Mouse (Mus musculus) ZHBTc4 (cell line): ENCODE data around the gene Ttc21a.
A peak's percentile ranks its signal among the peaks of the same experiment; 100 is the strongest.

ENCODE experiments used
- DNase-seq: peaks from one replicate; pipeline ENCODE4 v3.0.0-alpha.2; 2011; ENCODE audit warnings: low read depth, low spot score

Ttc21a gene

DNA sequence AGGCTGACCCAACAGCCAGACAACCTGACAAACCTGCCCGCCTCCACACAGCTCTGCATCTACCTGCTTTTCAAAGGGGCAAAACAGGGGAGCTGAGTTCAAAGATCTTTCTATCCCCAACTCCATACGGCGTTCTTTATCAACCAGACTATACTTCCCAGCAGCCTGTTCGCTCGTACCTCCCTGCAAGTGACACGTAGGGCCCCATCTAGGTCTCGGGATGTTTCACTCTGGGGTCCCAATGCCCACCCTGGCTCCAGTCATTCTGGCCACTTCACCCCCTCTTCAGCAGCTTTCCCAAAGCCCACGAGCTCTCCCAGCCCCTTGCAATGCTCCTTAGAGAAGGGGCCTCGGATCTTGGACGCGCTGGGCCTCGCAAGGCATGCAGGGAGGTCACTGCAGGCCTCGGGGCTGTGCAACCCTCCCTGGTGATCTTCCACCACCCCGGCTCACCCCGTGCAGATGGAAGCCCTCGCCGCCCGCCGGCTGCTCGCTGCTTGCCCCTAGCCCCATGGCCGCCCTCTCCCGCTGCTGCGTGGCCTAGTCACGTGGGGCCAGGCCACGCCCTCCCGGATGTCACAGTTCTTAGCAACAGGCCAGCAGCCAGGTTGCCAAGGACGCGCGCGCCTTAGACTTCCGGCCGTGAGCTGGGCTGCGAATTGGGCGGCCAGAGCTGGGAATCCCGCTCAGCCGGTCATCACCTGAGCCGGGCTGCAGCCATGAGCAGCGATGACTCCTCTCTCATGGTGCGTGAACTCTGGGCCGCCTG is at the start of gene Ttc21a, which contains the start of gene Gorasp1:
Gene Ttc21a (plus strand): TSS at position 602 of the 769 bp plus-strand sequence.
Gene Gorasp1 (minus strand): TSS at position 561 of the 769 bp plus-strand sequence.
- peak; percentile 97 for DNase-seq

DNA sequence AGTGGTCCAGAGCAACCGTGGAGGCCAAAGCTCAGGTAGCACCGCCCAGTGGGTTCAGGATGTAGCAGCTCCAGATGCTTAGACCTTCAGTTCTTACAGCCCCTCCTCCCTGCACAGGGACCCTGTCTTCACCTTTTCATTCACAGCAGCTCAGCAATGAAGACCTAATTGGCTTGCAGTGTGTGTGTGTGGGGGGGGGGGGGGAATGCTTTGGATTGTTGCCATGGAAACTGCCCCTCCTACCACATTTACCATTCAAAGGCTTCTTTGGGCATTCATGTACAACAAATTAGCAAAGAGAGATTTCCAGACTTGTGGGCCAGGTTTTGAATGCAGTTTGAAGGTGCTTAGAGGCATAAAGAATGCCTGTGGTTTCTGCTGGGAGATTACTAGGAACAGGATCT is 48.6 kb upstream of the Ttc21a start:
- DNase-seq, result peak; percentile 37

DNA sequence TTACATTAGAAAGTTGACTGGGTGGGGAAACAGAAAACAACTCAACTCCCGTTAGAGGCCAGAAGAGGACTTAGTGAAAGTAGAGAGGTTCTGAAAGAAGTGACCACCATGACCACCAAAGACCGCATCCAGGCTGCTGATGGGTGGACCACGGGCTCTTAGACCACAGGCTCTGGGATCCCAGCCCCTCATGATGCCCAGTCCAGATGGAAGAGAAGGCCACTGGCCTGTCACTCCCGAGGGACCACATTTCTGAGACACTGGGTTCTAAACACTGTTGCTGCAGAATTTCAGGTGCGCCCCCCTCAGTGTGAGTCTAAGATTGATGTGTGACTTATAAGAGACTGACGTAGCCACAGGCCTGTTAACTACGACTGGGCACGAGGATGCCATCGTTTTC is 48.0 kb upstream of the Ttc21a start:
- DNase-seq, result no peak

DNA sequence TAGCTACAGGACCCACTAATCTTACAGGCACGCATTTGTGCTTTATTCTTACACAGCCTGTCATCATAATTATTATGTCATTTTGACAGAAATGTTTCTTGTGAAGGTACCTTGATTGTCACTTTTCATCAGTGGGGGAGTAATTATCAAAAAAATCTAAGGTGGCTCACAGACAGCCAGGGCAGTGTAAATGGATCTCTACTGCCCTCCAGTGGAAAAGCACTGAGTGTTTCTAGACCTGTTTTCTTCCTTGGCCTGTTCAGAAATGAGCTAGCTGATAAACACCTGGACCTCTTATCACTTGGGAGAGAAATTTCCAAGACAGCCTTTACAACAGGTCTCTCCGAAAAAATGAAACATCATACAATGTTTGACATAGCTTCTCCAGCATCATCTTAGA is 46.7 kb upstream of the Ttc21a start:
- DNase-seq, result peak; percentile 49

DNA sequence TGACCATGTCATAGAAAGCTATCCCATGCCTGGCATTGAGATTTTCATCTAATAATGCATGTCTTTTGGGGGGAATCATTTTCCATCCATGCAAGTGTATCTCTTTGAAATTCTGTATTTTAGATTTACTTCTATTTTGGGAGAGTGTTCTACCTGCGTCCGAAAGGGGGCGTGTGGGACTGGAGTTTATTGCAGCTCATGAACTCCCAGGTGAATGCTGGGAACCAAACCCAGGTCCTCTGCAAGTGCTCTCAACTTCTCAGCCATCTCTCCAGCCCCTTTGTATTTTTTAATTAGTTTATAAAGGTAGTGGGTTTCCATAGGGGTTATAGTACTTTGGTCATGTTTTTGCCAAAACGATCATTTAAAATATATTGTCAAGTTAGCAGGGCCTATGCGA is 43.5 kb upstream of the Ttc21a start:
- DNase-seq, result peak; percentile 39

DNA sequence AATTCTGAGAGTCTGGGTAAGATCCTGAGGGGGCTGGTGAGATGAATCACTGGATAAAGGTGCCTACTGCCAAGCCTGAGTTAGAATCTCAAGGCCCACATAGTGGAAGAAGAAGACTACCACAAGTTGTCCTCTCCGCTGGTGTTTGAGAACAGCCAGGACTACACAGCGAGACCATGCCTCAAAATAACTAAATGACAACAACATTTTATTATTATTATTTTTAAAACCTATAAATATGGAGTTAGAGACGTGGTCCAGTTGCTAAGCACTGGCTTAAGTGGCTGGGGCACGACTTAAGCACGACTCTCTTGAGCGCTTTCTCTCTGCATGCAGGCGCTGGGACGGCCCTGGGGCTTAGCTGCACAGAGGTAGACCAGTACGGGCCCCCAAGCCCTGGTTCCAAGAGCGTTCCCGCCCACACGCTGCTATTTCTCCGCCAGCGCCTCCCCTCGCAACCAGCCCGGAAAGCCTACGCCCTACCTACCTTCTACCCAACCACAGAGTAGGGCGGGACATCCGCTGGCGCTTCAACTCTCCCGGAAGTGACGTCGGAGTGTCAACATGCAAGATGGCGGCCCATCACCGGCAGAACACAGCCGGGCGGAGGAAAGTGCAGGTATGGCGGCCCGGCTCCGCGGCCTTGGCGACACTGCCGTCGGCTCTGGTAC is 42.9 kb upstream of the Ttc21a start, which contains the start of gene Wdr48:
Gene Wdr48 (plus strand): TSS at position 540 of the 671 bp plus-strand sequence.
- peak; percentile 99 for DNase-seq

DNA sequence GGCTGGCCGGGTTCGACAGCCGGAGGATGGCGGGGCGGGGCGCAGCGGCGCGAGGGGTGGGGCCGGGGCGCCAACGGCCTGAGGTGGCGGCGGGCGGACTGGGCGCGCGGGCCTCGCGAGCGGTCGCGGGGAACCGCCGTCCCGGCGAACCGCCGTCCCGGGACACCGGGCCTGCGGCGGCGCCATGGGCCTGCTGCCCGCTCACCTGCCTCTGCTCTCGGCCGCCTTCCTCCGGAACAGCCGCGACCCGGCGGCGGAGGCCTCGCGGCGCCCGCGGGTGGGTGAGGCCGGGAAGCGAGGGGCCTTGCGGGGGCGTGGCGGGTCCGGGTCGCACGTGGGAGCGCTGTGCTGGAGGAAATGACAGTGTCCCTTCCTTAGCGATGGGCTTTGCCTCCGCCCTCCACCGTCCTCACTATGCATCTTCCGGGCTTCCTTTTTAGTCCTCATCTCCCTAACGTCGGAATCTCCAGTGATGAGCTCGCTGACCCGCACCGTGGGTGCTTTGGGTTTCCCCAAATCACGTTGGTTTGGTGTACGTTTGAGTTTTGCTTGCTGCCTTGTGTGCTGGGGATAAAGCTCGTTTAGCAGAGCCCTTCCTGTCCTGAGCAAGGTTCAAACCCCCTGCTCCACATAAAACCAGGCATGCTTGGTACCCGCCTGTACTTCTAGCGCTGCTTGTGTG is 42.2 kb upstream of the Ttc21a start:
- peak; percentile 45 for DNase-seq

DNA sequence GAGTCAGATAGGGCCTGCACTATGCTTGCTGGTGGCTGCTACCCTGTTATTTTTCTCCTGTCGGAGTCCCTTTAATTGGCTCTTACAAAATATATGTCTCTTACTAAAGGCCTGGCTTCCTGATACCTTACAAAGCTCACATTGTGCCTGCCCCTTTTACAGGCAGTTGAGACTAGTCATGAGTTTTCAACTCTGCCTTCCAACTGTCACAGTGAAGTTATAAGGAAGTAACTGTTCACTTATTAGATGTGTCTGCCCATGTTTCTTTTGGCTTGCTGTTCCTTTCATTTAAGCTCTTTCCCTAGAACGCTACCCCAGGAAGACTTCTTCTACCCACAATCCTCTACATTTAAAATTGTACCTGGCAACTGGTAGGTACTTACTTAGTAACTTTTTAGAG is 38.0 kb upstream of the Ttc21a start:
- DNase-seq, result no peak

DNA sequence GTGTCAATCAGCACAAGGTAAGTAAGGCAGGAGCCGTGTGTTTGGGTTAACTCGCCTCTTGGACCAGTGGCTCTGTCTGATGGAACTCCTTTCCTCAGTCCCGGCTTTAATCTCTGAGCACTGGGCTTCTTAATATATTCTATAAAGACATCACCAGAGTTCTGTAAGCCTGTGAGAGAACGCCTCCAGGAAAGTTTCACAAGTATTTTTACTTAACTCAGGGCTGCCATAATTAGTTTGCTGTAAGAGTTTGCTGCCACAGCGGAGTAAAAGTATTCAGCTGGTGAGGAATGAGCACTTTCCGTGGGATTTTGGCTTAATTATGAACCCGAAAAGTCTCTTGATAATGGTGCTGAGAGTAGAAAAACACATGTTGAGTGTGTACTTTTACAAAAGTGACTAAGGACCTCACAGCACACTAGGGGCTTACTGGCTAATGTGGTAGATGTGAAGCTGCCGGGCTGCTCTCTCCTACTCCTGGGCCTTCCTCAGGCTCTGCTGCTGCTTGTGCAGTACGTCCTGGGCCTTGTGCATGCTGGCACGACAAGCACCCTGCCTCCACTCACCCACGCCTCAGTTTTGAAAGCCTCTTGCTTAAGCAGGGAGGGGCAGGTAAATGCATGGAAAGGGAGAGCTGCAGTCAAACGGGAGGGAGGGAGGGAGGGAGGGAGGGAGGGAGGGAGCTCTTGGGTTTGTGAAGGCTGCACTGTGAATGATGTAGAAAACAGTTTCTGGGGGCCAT is 34.8 kb upstream of the Ttc21a start:
- DNase-seq, result no peak

DNA sequence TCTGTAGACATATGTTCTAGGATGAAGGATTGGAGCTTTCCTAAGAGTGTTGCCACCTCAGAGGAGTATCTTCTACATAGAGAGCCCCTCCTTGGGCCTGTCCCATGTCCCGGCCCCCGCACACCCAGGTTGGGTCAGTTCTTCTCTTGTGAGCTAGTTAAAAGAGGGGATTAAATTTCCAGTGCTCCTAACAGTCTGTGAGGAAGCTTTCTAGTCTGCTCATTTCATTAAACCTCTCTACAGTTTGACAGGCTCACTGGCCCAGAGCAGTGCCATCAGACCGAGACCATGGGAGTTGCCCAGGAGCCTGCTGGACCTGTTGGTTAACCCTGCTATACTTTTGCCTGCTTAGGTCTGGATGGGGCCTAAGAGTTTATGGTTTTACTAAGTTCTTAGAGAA is 28.7 kb upstream of the Ttc21a start:
- no peak for DNase-seq

DNA sequence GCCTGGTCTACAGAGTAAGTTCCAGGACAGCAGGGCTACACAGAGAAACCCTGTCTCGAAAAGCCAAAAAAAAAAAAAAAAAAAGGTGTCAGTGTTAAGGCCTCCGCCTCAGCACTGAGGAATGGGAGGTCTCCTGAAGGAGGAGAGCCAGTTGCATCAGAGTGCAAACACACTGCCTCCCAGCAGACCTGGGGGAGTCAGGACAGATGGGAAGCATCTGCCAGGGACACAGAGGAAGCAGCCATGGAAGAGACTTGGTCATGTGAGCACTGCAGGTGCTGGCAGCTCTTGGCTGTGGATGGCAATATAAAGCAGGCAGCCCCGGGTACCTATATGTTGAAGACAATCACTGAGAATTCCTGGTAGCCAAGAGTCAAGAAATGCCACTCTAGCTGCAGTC is 27.5 kb upstream of the Ttc21a start:
- DNase-seq, result no peak

DNA sequence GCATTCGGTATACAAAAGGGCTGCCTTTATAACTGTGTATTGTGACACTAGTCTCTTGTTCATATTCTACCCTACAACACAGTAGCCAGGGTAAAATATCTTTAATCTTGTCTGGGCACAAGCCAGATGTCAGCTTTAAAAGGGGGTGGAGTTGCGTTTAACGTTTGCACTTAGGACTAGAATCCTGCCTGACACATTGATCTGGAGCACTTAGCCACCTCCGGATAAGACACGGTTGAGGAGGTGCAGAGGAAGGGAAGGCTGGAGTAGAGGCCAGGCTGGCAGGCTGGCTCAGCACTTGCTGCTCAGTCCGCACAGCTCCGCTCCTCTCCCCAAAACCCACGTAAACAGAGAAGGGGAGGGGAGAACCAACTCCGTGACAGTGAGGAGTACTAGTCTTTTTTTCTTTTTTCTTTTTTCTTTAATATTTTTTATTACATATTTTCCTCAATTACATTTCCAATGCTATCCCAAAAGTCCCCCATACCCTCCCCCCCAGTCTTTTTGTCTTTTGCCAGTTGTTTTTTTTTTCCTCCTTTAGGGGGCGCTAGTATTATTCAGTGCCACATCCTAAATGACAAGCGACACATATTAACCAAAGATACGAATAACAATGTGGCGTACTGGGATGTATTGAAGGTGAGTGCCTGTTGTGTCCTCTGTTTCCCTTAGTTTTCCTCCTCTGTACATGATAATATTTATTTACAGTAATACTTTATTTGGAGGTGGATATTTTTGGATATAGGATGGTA is 24.1 kb upstream of the Ttc21a start:
- peak; percentile 55 for DNase-seq

DNA sequence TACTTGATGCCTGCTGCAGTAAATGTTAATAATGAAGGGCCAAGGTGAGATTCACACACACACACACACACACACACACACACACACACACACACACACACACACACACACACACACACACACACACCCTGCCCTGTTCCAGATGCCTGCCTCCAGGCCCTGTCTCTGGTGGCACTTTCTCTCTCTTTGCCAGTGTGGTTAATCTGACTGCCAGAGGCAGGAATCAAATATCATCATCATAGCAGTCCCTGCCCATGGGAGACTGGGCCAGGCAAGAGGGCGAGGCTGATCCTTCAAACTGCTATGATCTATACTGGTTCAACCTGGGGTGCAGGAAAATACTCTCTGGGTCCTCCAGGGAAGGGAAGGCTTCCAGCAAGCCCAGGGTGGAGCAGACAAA is 17.5 kb upstream of the Ttc21a start:
- DNase-seq, result no peak

DNA sequence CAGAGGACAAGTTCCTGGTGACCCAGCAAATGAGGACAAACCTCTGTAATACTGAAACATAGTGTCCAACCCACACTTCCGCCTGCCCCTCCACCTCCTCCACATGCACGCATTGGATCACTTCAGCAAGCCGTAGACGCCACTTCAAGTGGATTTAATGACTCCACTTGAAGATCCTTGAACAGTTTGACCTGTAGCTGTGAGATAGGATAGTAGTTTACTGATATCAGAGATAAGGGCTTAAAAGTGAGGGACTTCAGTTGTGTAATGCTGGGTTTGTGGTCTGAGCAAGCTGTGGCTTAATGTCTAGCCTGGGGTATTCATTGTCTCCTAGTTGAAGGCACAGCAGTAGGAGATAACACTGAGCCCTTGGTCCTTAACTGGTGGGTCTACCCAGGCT is 13.9 kb upstream of the Ttc21a start:
- no peak for DNase-seq

DNA sequence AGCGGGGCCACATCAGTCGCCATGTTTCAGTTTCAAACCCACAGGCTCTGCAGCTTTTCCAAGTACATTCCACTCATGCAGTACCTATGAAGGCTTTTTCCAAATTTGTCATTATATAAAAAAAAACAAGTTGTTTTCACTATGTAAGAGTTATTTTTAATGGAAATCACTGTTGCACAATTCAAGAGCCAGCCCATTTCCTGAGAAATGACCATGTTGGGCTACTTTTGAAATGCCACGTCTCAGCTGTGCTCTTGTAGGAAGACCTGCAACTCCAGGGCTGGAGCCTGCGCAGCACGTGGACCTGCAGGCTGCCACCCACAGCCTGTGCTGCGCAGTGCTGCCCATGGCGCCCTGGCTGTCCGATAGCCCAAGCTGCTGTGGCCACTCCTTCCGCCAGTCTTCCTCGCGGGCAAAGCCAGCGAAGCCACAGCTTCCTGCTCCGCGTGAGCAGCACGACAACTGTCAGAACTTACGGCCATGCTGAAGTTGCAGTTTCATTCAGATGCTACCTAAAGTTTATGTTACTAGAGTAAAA is 12.2 kb upstream of the Ttc21a start:
- no peak for DNase-seq

DNA sequence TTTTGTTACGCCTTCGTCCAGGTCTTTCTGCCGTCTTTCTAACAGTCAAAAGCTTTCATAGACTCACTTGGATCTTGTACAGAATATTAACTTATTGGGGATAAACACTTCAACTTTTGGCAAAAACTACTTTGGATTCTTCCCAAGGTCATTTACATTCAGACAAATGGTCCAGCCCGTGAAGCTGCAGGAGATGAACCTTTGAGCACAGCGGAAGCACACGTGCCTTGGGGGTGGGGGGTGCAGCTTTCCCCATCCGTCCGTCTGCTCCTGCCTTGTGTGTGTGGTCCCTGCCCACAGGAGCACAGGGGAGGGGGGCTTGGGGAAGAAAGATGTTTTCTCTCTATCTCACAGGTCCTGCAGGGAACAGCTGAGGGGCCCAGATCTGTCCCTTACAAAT is 11.7 kb upstream of the Ttc21a start:
- no peak for DNase-seq

DNA sequence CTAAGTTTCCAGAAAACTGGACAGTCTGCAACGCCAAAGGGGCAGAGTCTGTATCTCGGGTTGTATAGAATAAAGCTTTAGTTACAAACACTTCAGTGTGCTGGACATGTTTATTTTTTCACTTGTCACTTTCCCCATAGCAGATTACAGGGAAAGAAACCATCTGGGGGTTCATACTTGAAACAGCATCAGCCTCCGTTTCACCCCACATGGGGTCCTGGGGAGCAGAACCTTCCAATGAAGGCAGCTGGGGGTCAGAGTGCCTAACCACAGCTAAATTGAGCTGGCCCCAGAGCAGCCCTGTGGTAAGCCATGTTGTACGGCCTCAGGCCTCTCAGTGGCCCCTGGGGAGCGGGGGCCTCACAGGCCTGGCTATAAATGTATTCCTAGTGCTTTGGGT is 10.9 kb upstream of the Ttc21a start:
- no peak for DNase-seq

DNA sequence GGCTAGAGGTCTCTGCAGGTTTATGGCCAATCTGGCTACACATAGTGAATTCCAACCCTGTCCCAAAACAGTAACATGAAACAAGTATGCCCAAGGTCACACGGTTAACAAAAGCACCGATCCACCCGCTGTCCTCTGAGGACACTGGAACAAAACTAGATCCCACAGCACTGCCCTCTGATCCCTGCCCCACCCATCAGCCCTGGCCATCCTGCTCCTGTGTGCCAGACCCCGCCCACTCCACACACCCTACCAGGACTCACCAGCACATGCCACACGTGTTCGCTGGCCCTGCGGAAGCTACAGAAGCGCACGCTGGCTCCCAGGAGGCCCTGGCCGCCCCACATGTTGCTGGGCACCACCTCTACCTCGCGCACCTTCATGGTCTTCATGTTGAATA is 5.0 kb upstream of the Ttc21a start:
- peak; percentile 59 for DNase-seq

DNA sequence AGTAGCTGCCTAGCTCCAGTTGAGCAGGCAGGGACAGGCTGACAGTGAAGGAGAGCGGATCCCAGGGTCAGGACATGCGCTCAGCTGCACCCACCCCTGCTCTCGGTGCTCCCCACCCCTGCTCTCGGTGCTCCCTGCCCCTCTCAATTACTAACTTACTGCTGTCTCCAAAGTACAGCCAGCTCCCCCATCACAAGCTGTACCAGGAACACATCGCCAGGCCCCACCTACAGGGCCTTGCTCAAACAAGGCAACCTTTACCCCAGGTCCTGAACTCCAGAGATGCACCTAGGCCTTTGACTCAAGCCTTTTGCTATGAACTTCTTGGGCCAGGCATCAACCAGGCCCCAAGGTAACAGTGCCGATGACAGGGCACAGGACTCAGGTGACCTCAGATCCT is 3.7 kb upstream of the Ttc21a start:
- no peak for DNase-seq

DNA sequence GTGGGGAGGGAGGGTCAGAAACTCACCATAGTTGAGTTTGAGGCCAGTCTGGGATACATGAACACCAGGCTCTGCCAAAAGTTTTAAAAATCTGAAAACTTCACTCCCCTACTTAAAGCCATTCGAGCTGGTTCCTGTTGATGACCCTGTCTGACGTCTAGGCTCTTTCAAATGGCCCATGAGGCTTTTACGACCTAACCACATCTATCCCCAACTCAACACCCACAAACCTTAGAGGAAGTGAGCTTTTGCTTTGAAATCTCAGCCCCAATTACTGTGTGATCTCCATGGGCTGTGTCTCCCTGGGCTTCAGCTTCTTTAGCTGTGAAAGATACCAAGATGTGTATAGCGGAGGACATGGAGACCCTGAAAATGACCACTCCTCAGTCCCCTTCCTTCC is 1.1 kb downstream of the Ttc21a start:
- no peak for DNase-seq

DNA sequence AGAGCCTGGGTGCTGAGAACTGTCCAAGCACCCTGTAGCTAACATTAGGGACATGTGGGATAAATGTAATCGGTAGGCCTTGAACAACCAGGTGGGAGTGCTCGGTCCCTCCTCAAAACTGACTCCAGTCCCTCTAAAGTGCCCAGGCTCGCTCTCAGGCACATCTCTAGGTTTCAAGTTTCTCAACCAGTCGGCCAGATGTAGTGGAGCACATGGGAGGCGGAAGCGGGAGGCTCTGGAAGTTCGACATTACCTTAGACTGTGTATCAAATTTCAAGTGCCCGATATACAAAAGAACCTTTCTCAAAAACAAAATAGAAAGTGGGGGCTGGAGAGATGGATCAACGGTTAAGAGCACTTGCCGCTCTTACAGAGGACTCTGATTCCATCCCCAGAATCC is 2.2 kb downstream of the Ttc21a start:
- DNase-seq, result no peak
